Mouse (Mus musculus) erythroblast, embryonic 14.5 days (primary cell): ENCODE measurements around the gene Hcfc2.

Source experiments
- GATA1 ChIP-seq: IDR thresholded peaks from 2 replicates; pipeline ENCODE4 v1.6.1; 2012; ENCODE audit warnings: low read length, inconsistent platforms, mixed read lengths
- TAL1 ChIP-seq: IDR thresholded peaks from 3 replicates; pipeline ENCODE4 v1.6.1; 2012; ENCODE audit warnings: low read length, inconsistent platforms, mixed read lengths

DNA sequence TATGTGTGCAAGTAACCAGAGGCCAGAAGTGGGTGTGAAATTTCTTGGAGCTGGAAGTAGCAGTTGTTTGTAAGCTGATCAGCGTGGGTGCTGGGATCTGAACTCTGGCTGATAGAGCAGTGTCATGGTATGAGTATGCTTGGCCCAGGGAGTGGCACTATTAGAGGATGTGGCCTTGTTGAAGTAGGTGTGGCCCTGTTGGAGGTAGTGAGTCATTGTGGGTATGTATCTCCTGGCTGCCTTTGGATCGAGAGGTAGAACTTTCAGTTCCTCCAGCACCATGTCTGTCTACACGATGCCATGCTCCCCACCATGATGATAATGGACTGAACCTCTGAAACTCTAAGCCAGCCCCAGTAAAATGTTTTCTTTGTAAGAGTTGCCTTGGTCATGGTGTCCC, 84.4 kb downstream of the Hcfc2 start:
- TF ChIP-seq TAL1, result no peak
- no peak for TF ChIP-seq GATA1
